Mouse (Mus musculus): ENCODE measurements around the gene Ncf2.

DNA sequence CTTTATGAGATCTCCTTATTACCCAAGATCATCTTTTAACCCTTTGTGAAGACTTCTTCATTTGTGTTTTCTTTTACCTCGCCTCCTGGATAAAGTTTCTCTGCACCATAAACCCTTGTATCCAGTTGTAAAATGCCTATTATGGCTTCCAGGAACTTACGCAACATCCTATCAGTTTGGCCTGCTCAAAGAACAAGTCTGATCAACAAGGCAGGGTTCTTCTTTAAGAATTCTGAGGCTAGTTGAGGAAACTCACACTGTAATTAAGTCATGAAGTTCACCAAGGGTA is 8.3 kb downstream of the Ncf2 start:
- TF ChIP-seq POLR2A (IDR thresholded peaks at IDR 0.05; ENCODE audit: extremely low read depth, insufficient read depth, low read length) (no peak), CTCF (IDR thresholded peaks at IDR 0.05; ENCODE audit: extremely low read depth, insufficient read depth, low read length) (no peak)
